Mouse (Mus musculus) myocyte (in vitro differentiated cells): Measurements from ENCODE around the gene Adamts9.

ENCODE experiments used
- E2F4 ChIP-seq: IDR thresholded peaks from one replicate; pipeline ENCODE4 v1.6.1; 2011; ENCODE audit warnings: mild to moderate bottlenecking, control low read depth, moderate library complexity; ENCODE audit not compliant: insufficient read depth
- MYOG ChIP-seq, 3 experiments: IDR thresholded peaks; one replicate each; pipeline ENCODE4 v1.6.1; 2011; ENCODE audit warnings: control low read depth in 2 of 3, low read depth in 2 of 3, mild to moderate bottlenecking in 2 of 3; ENCODE audit not compliant: insufficient read length in 2 of 3, control insufficient read depth in 1 of 3, insufficient read depth in 1 of 3
- POLR2A ChIP-seq: IDR thresholded peaks from one replicate; pipeline ENCODE4 v1.6.1; 2011; ENCODE audit warnings: low read depth, mild to moderate bottlenecking, control low read depth, moderate library complexity; ENCODE audit not compliant: insufficient read length
- TCF12 ChIP-seq: IDR thresholded peaks from one replicate; pipeline ENCODE4 v1.6.1; 2011; ENCODE audit warnings: mild to moderate bottlenecking, control low read depth; ENCODE audit not compliant: poor library complexity, insufficient read depth, severe bottlenecking
- TCF3 ChIP-seq: IDR thresholded peaks from one replicate; pipeline ENCODE4 v1.6.1; 2011; ENCODE audit warnings: low read depth, control low read depth; ENCODE audit not compliant: insufficient read length

GRCm38 (mm10) chr6:92786701-92787375, 156.5 kb downstream of the Adamts9 start:
- TF ChIP-seq POLR2A: no peak
- no peak for TF ChIP-seq TCF3
- no peak for TF ChIP-seq MYOG (IDR thresholded peaks at IDR 0.05; ENCODE audit: control insufficient read depth in 1 of 3, insufficient read depth in 1 of 3, insufficient read length in 2 of 3, low read depth in 2 of 3)
- no peak for TF ChIP-seq E2F4
- TF ChIP-seq TCF12: no peak
